Mouse (Mus musculus) thymus, postnatal 10 days (tissue): ENCODE data around the gene C130032M10Rik.

Source experiments
- DNase-seq, 2 experiments: peaks; one replicate each; pipeline ENCODE4 v3.0.0; 2021; ENCODE audit warnings: low spot score in 2 of 2

C130032M10Rik gene

GRCm38 (mm10) chr9:114548496-114548895 lies 33.0 kb downstream of the C130032M10Rik start:
- no peak for DNase-seq

DNA sequence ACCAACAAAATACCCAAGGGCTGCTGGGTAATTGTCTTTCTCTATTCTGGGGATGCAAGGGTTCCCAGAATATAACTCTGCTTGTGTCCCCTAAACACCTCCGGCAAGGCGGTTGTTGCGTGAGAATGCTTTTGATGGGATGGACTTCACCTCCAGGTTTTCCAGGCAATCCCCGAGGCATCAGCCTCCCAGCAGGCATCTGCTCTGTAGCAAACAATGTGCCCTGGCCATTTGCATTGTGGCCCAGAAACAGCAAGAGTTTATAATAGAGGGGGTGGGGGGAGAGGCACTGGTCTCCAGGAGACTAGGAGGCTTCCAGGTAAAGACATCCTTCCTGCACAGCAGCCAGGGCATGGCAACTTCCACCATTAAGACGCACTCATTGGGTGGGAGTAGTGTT lies 33.6 kb downstream of the C130032M10Rik start:
- no peak for DNase-seq

DNA sequence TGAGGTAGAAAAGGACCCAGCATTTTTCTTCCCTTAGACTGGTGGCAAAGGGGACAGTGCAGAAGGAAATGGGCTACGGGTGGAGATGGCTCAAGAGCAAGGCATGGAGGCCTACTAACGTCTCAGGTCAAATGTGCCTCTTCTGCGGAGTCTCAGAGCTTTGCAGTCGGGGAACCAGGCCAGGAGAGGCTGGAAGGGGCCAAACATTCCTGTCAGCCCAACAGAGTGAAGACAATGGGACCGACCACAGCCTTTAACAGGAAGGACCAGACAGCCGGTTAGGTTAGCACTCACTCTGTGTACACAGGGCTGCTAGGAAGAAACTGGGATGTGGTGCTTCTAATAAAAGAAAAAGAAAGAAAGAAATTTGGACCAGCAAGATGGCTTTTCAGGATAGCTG lies 34.5 kb downstream of the C130032M10Rik start:
- no peak for DNase-seq

DNA sequence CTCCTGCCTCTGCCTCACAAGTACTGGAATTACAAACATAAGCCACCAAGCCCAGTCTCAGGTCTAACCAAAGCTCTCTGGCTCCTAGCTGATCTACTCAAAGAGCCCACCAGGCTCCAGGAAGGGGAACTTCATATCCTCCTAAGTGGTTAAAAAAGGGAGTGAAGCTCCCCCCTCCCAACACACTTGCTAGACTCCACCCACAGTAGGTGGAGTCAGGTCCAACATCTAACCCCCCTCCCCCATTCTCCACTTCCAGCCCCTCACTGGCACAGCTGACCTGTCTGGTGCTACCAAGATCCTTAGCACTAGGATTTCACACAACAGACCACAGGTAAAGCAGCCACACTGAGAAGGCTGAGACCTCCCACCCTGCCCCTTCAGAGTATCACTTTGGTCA lies 38.3 kb downstream of the C130032M10Rik start:
- DNase-seq, result no peak

GRCm38 (mm10) chr9:114554355-114554979 lies 39.0 kb downstream of the C130032M10Rik start:
- no peak for DNase-seq

DNA sequence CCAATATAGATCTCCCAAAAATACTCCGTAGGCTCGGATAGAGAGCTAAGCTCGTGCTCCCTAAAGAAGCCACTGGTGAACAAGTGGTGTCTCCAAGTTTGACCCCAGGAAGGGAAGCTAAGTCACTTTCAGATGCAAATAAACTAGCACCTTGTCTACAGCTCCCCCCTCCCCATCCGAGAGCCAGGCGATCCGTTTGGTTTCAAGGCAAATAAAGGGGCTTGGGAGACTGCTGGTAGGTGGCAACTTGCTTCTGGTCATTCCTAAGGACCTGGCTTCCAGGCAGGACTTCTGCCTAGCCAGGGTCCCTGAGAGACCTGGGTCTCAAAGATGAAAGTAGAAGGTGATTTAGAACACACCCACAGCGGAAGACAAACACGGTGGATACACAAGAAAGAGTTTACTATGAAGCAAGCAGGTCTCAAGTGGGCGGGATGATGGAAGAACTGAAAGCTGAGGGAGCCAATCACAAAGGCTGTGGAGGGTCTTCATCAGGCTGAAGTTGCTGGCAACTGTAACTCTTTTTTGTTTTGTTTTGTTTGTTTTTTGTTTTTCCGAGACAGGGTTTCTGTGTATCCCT lies 40.9 kb downstream of the C130032M10Rik start:
- no peak for DNase-seq

DNA sequence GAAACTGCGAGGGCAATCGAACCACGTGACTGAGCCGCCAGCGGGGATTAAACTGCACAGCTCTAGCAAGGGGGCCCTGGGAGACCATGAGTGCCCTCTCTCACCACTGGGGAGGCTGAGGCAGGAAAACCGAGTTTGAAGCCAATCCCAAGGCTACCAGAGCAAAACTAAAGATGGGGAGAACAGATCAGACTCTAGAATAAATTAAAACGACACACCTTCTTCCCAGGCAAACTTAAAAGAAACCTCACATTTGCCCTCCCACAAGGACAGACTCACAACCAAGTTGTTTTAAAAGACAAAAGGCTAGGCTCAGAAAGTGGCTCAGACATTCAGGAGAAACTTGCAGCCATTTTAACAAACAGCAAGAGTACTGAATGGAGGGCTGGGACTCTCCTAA lies 41.6 kb downstream of the C130032M10Rik start:
- DNase-seq, result no peak

- no peak for DNase-seq
Measured at GRCm38 (mm10) chr9:114560141-114560540, 44.6 kb downstream of the C130032M10Rik start.

DNA sequence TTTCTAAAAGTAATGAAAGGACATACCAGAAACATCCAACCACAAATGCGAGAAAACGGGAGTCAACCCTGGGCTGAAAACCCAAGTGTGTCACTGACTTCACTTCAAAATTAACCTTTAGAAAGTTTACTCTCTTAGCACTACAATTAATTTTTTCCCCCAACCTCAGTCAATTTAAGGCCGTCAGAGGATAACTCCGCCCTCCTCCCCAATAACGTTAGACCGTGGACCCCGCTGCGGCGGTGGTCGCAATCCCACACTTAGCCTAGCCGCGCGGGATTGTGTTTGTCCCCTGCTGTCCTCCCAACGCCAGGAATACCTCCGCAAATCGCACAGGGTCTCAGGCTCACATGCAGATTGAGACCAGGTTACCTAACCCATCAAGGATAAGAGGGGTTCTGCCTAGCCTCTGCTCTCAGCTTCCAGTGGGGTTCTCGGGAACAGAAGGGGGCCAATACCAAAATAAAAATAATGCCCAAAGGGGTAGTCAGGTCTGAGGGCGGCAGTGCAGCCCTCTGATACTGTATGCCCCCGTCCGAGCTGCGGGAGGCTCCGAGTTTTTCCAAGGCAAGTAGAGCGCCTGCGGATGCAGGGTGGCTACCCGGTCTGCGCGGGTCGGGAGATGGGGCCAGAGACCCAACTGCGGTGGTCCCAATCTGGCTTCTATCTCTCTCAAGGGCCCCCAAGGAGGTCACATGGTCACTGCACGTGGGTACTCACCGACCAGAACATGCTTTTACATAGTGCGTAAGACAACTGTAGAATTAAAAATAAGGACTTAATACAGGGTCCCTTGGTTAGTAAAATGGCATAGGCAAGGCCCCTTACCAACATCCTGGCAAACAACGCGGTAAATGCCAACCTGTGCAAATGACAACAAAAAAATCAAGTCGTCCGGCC lies 45.5 kb downstream of the C130032M10Rik start:
- no peak for DNase-seq

DNA sequence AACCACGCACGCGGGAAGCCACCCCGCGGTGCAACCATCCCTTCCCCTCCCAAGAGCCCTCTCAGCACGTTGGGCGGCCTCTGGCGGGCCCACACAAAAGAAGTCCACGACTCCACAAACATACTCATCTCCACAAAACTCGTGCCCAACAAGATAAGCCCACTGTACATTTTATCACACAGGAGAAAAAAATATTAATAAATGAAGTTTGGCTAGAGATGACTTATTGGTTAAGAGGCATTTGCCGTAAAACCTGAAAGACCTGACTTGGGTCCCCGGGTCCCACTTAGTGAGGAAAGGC lies 46.1 kb downstream of the C130032M10Rik start:
- DNase-seq, result no peak

DNA sequence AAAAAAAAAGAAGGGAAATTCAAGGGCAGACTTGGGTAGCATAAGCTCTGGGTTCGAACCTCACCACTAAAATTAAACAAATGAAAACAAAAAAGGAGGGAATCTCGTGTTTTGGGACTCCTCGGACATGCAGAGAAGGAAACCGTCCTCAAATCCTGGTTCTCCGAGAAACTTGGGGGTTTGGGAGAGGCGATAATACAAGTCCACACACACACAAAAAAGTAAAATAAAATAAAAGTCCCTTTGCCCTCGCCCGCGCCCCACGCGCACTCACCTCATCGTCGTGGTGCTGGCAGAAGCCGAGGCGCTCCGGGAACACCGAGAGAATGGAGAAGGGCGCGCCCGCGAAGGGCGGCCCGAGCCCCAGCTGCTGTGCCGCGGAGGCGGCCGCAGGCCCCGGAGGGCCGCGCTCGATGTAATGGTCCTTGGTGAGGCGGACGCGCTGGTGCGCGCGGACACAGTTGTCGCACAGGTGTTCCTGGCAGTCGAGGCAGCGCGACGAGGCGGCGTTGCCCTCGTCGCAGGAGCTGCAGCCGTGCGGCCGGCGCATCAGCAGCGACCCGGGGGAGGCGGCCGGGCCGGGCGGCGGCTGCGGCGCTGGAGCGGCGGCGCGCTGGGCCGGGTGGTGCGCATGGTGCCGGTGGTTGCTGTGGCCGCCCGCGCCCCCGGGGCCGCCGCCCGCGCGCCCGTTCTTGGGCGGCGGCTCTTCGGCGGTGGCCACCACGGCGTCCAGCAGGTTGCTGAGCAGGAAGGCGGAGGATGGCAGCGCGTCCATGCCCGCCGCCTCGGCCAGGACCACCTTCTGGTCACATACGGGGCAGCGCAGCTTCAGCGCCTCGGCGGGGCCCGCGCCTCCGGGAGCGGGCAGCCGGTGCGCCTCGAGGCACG lies 46.8 kb downstream of the C130032M10Rik start:
- DNase-seq, result no peak

GRCm38 (mm10) chr9:114562919-114563751 lies 47.6 kb downstream of the C130032M10Rik start:
- DNase-seq, result no peak

- no peak for DNase-seq
Measured at GRCm38 (mm10) chr9:114563761-114564606, 48.5 kb downstream of the C130032M10Rik start, which contains the start of gene Trim71. Gene Trim71, minus strand, starts transcription at chr9:114564369.

DNA sequence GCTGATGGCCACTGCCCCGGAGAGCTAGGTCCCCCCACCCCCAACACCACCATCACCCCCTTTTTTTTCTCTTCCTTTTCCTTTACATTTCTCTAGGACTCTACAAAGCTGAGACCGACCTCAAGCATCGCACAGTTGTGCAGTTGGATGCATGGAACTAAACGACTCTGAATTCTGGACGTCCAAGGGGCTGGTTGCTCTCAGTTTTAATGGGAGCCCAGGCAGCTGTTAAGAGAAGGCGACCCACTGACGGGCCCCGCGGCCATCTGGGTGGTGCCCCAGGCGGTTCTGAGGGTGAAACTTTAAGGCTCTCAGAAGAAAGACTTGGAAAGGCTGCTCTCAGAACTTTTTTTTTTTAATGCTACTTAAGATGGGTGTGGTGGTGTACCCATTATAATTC lies 49.2 kb downstream of the C130032M10Rik start:
- DNase-seq, result no peak
